Mouse (Mus musculus): ENCODE data around the gene Caly. TPM values are rescaled to one million over a fixed set of nuclear protein-coding genes. Genes with fewer than 3 reads are reported as not detected.

Gene Caly
- polyA plus RNA-seq, 1 experiment from 2014 or later, result 21.5 TPM

GRCm38 (mm10) chr7:140078711-140079110 is 3.6 kb downstream of the Caly start:
- Histone ChIP-seq H3K36me3 (replicated peaks) (no peaks in the 10 kb centered on the region), H3K9ac (no peak overlapping the region), H3K4me2 (no peak overlapping the region), H3K9me3 (no peaks in the 10 kb centered on the region), H3K4me1 (peaks cover 33% of the 10 kb centered on the region), H3K27me3 (peaks cover 52% of the 10 kb centered on the region), H3K27ac (no peak overlapping the region), H3K4me3 (replicated peaks) (no peak overlapping the region)
- ATAC-seq (ENCODE audit: low FRiP score), result no peak
- WGBS, result 4% methylated on average over 5 of the region's 5 CpGs

GRCm38 (mm10) chr7:140077698-140078097 is 4.7 kb downstream of the Caly start:
- H3K4me1 ChIP-seq, result peaks cover 33% of the 10 kb centered on the region
- no peaks in the 10 kb centered on the region for H3K9me3 ChIP-seq
- no peak overlapping the region for H3K27ac ChIP-seq
- H3K36me3 ChIP-seq (replicated peaks), result no peaks in the 10 kb centered on the region
- 84% methylated on average over 6 of the region's 6 CpGs for WGBS
- no peak overlapping the region for H3K9ac ChIP-seq
- H3K4me3 ChIP-seq (replicated peaks), result no peak overlapping the region
- H3K4me2 ChIP-seq, result no peak overlapping the region
- H3K27me3 ChIP-seq, result peaks cover 57% of the 10 kb centered on the region
- ATAC-seq (ENCODE audit: low FRiP score), result no peak

GRCm38 (mm10) chr7:140070042-140070711 is 12.2 kb downstream of the Caly start:
- ATAC-seq (ENCODE audit: low FRiP score), result no peak
- no peak overlapping the region for H3K27ac ChIP-seq
- H3K4me1 ChIP-seq, result peaks cover 6% of the 10 kb centered on the region; the same call in 1 of the 2 replicates
- H3K36me3 ChIP-seq (replicated peaks), result no peaks in the 10 kb centered on the region
- peak overlapping the region; percentile 24 for H3K4me3 ChIP-seq (replicated peaks)
- WGBS, result 25% methylated on average over 39 of the region's 39 CpGs
- H3K27me3 ChIP-seq, result peaks cover 79% of the 10 kb centered on the region
- H3K9ac ChIP-seq, result peak overlapping the region; percentile 29; the same call in 1 of the 2 replicates
- no peaks in the 10 kb centered on the region for H3K9me3 ChIP-seq
- H3K4me2 ChIP-seq, result peak overlapping the region; percentile 38

GRCm38 (mm10) chr7:140067397-140067796 is 15.0 kb downstream of the Caly start:
- Histone ChIP-seq H3K9me3 (no peaks in the 10 kb centered on the region), H3K4me3 (replicated peaks) (no peak overlapping the region), H3K4me2 (no peak overlapping the region), H3K9ac (no peak overlapping the region), H3K36me3 (replicated peaks) (no peaks in the 10 kb centered on the region), H3K27me3 (peaks cover 89% of the 10 kb centered on the region), H3K4me1 (peaks cover 9% of the 10 kb centered on the region), H3K27ac (no peak overlapping the region)
- no peak for ATAC-seq (ENCODE audit: low FRiP score)
- 68% methylated on average over 6 of the region's 6 CpGs for WGBS

GRCm38 (mm10) chr7:140063092-140063491 is 19.3 kb downstream of the Caly start:
- Histone ChIP-seq H3K27me3 (peaks cover 89% of the 10 kb centered on the region), H3K4me1 (peaks cover 46% of the 10 kb centered on the region), H3K4me2 (no peak overlapping the region), H3K9me3 (no peaks in the 10 kb centered on the region), H3K9ac (no peak overlapping the region), H3K36me3 (replicated peaks) (no peaks in the 10 kb centered on the region), H3K4me3 (replicated peaks) (no peak overlapping the region), H3K27ac (no peak overlapping the region)
- WGBS, result 17% methylated on average over 7 of the region's 7 CpGs
- no peak for ATAC-seq (ENCODE audit: low FRiP score)

- Histone ChIP-seq H3K4me1 (peaks cover 53% of the 10 kb centered on the region), H3K4me3 (replicated peaks) (no peak overlapping the region), H3K9ac (no peak overlapping the region), H3K4me2 (peak overlapping the region; percentile 65; the same call in 1 of the 2 replicates), H3K27me3 (peaks cover 85% of the 10 kb centered on the region), H3K27ac (peak overlapping the region; percentile 85; the same call in 1 of the 2 replicates), H3K9me3 (no peaks in the 10 kb centered on the region), H3K36me3 (replicated peaks) (no peaks in the 10 kb centered on the region)
- ATAC-seq (ENCODE audit: low FRiP score), result peak; percentile 13; the same call in 1 of the 2 replicates
- 8% methylated on average over 11 of the region's 11 CpGs for WGBS
Observed at GRCm38 (mm10) chr7:140062307-140062706, 20.0 kb downstream of the Caly start.

GRCm38 (mm10) chr7:140061832-140062130 is 20.6 kb downstream of the Caly start:
- peak overlapping the region; percentile 54; the same call in 1 of the 2 replicates for H3K9ac ChIP-seq
- ATAC-seq (ENCODE audit: low FRiP score), result peak; percentile 3
- peak overlapping the region; percentile 65 for H3K4me2 ChIP-seq
- no peaks in the 10 kb centered on the region for H3K36me3 ChIP-seq (replicated peaks)
- no peaks in the 10 kb centered on the region for H3K9me3 ChIP-seq
- H3K4me1 ChIP-seq, result peaks cover 58% of the 10 kb centered on the region
- H3K27me3 ChIP-seq, result peaks cover 86% of the 10 kb centered on the region
- H3K4me3 ChIP-seq (replicated peaks), result peak overlapping the region; percentile 34
- WGBS, result 3% methylated on average over 6 of the region's 6 CpGs
- peak overlapping the region; percentile 85 for H3K27ac ChIP-seq

GRCm38 (mm10) chr7:140060936-140061831 is 21.2 kb downstream of the Caly start:
- peaks cover 63% of the 10 kb centered on the region for H3K4me1 ChIP-seq
- peaks cover 86% of the 10 kb centered on the region for H3K27me3 ChIP-seq
- WGBS, result under 1% methylated on average over 46 of the region's 47 CpGs
- peak overlapping the region; percentile 65 for H3K4me2 ChIP-seq
- H3K9ac ChIP-seq, result peak overlapping the region; percentile 54
- peak; percentile 66 for ATAC-seq (ENCODE audit: low FRiP score)
- no peaks in the 10 kb centered on the region for H3K36me3 ChIP-seq (replicated peaks)
- H3K4me3 ChIP-seq (replicated peaks), result peak overlapping the region; percentile 34
- no peaks in the 10 kb centered on the region for H3K9me3 ChIP-seq
- peak overlapping the region; percentile 85 for H3K27ac ChIP-seq

GRCm38 (mm10) chr7:140059601-140060000 is 22.7 kb downstream of the Caly start:
- WGBS, result 7% methylated on average over 4 of the region's 4 CpGs
- Histone ChIP-seq H3K9me3 (no peaks in the 10 kb centered on the region), H3K4me2 (peak overlapping the region; percentile 65; the same call in 1 of the 2 replicates), H3K36me3 (replicated peaks) (no peaks in the 10 kb centered on the region), H3K27me3 (peaks cover 86% of the 10 kb centered on the region), H3K27ac (0 out of 2 replicates have a peak overlapping the region, but pooled peaks have one; percentile 31), H3K4me1 (peaks cover 65% of the 10 kb centered on the region), H3K4me3 (replicated peaks) (no peak overlapping the region), H3K9ac (no peak overlapping the region)
- no peak for ATAC-seq (ENCODE audit: low FRiP score)

- Histone ChIP-seq H3K4me2 (peak overlapping the region; percentile 77), H3K27ac (peak overlapping the region; percentile 95), H3K27me3 (peaks cover 85% of the 10 kb centered on the region), H3K4me3 (replicated peaks) (peak overlapping the region; percentile 46), H3K9me3 (no peaks in the 10 kb centered on the region), H3K4me1 (peaks cover 65% of the 10 kb centered on the region), H3K9ac (peak overlapping the region; percentile 74), H3K36me3 (replicated peaks) (no peaks in the 10 kb centered on the region)
- no peak for ATAC-seq (ENCODE audit: low FRiP score)
- 3% methylated on average over 7 of the region's 7 CpGs for WGBS
Observed at GRCm38 (mm10) chr7:140058528-140058927, 23.8 kb downstream of the Caly start.

- no peaks in the 10 kb centered on the region for H3K9me3 ChIP-seq
- WGBS, result 2% methylated on average over 53 of the region's 53 CpGs
- peaks cover 65% of the 10 kb centered on the region for H3K4me1 ChIP-seq
- H3K9ac ChIP-seq, result peak overlapping the region; percentile 74
- peaks cover 86% of the 10 kb centered on the region for H3K27me3 ChIP-seq
- ATAC-seq (ENCODE audit: low FRiP score), result peak; percentile 80
- peak overlapping the region; percentile 77 for H3K4me2 ChIP-seq
- H3K4me3 ChIP-seq (replicated peaks), result peak overlapping the region; percentile 46
- peak overlapping the region; percentile 95 for H3K27ac ChIP-seq
- no peaks in the 10 kb centered on the region for H3K36me3 ChIP-seq (replicated peaks)
Observed at GRCm38 (mm10) chr7:140057413-140058407, 24.6 kb downstream of the Caly start.

Measured in forebrain, embryonic 12.5 days (tissue).